Mouse (Mus musculus): ENCODE data around the gene Polr3b. TPM values are rescaled to one million over a fixed set of nuclear protein-coding genes. Genes with fewer than 3 reads are reported as not detected.

The Polr3b gene
- total RNA-seq, 1 experiment from 2014 or later = 26.8 TPM

DNA sequence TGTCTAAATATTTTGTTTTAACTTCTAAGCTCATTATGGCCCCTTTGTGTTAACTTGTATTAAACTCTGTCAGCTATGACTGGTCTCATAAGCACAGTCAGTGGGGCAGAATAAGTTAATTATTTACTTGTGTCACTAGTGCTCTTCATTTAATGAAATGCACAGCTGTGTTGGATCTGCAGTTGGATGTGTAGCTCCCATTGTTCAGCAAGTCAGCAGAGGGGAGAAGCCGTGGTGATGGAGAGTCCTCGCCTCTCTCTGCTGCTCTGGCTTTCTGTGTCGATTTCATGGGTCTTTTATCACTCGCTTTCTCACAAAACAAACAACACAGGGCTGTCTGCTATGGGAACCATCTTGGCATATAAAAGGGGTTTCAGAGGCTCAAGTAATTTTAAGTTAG lies 88.7 kb downstream of the Polr3b start:
- no peak for DNase-seq

DNA sequence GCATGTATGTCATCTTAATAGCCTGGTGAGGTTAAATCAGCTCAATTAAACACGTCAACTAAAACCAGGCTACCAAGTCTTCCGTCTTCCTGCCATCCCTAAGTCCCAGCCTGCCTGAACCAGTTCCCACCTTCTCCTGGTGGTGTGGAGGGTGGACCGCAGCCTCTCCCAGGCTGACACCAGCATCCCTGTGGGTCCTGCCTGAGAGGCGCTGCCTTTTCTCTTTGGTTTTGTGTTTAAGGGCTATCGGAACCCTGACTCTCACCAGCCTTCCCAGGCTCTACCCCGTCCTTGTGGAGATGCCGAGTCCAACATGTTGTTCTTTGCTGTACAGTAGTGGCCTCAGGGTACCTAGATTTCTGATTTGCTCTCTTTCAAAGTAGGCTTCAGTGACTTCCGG lies 89.4 kb downstream of the Polr3b start:
- DNase-seq = no peak

DNA sequence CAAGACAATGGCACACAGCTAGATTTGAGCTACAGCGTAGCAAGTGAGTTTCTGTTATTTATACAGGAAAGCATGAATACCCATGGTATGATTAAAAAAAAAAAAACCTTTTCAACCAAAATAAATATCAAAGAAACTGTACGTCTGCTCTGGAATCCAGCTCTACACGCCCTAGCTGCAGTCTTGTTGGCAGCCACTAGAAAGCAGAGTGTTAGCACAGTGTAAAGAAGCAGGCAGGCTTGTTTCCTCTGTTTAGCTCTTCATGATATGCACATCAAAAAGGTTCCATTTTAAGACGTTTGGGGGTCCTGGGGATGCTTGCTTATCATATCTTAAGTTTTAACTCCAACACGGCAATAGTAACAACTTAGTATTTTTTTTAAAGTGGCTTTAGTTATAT lies 89.8 kb downstream of the Polr3b start:
- DNase-seq = no peak

DNA sequence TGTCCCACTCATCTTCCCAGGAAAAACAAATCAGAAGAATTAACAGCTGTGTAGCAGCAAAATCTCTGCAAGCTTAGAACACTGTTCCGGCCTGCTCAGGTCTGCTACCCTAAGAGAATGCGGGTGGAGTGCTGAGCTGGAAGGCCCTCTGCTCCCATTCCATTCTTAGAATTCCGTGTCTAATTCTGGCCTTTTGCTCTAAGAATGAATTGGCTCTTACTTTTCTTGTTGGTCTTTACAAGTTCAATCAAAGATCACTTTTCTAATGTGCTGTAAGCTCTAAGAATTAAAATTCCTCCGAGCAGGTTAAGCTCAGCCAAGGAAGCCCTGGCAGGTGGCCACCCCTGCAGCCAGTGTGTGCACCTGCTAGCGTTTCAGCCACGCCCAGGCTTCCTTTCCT lies 90.4 kb downstream of the Polr3b start:
- no peak for DNase-seq

DNA sequence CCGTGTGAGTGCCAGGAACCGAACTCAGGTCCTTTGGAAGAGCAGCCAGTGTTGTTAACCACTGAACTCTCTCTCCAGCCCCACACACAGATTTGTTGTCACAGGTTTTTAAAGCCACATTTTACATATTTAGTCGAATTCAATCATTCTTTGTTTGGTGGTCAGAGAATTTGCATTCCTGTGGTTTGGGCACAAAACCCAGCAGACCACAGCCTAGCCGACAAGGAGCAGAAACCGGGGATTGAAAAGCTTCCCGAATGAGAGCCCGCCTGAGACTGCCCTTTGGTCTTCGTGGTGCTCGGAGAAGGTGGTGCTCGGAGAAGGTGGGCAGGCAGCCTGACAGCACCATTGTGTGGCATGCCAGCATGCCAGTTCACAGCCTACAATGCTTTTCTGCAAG lies 91.0 kb downstream of the Polr3b start:
- DNase-seq = no peak

DNA sequence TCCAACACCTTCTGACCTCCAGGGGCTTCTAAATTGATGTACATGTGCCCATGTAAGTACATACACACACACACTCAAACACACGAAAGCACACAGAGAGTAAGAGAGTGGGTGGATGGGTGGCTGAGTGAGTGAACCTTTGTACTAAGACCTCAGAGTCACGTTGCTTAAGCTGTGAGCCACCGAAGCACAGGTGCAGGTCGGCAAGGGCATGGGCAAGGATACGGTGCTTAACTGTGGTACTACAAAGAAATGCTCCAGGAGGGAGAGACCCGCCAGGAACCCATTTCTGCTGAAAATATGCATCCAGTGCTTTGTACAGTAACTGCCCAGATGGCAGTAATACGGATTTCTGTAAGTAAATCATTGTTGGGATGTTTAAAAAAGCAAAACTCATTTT lies 93.5 kb downstream of the Polr3b start:
- DNase-seq = no peak

DNA sequence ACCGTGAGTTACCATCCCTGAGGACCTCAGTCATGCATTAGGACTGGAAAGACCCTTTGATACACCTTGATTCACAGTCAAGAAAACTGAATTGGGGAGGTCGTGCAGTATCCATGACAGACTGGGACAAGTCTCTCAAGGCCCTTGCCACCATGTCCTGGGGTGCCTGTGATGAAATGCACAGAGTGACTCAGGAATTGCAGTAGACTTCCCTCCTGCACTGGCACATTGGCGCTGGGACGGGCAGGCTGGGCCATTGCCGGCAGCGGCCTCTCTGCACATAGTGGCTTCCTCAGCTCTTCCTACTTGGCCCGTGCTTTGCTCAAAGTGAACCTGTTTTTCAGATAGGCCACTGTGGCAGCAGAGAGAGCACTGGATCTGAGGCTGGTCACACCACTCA lies 94.5 kb downstream of the Polr3b start:
- DNase-seq = peak; percentile 45

DNA sequence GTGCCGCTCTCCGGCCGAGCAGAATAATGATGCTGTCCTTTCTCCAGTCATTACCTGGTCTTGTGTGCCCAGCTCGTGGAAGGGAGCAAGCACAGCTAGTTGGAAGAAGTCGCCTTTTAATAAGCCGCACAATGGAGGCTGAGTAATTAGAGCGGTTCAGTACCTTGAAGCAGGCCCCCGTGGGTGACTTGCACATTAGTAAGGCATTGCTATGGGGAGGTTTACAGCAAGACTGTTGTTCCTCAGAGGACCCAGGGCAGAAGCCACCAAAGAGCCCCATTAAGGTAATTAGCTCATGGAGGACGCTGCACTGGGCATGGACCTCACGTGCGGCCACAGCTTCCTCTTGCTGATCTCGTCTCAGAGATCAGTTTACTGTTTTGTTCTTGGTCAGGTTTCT lies 100.6 kb downstream of the Polr3b start:
- DNase-seq = no peak

DNA sequence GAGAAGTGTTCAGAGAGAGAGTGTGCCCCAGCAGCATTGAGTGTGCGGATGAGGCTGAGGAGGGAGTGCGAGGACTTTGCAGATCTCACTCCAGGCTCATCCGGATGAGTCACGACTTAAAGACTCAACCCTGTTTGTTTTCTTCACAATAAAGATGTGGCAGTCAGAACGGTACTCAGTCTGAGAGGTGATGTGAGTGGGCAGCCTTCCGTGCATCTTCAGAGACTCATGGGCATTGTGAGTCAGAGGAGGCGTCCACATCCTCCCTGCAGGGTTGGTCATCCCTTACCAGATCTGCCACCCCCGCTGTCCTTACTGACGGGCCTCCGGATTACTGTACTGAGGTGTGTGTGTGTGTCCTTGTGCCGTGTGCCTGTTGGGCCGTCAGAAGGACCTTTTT lies 104.9 kb downstream of the Polr3b start:
- peak; percentile 8 for DNase-seq

DNA sequence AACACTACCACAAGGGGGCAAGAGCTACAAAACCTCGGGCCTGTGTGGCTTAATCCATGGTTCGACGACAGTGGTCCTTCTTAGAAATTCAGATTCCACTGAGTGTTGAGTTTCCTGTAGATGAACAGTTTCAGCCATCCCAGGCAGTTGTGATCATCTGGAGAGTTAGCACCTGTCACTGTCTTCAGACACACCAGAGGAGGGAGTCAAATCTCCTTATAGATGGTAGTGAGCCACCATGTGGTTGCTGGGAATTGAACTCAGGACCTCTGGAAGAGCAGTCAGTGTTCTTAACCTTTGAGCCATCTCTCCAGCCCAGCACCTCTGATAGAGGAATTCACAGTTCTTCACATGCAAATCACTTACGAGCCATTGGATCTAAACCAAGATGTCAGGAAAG lies 105.7 kb downstream of the Polr3b start:
- DNase-seq = no peak

DNA sequence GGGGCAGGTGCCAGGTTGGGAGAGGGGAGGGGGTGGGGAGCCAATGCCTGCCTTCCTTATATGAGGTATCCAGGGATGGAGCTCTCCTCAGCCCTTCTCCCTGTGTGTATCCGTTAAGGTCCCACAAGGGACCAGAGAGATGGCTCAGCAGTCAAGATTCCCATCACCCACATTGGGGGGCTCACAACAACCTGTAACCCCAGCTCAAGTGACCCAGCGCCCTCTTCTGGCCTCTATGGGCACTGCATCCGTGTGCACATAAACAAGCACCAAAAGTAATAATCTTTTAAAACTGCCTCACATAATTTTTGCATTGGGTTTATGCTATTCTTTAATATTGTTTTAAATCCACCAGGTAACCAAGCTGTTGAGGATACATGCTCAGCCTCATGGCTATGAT lies 108.0 kb downstream of the Polr3b start:
- no peak for DNase-seq

DNA sequence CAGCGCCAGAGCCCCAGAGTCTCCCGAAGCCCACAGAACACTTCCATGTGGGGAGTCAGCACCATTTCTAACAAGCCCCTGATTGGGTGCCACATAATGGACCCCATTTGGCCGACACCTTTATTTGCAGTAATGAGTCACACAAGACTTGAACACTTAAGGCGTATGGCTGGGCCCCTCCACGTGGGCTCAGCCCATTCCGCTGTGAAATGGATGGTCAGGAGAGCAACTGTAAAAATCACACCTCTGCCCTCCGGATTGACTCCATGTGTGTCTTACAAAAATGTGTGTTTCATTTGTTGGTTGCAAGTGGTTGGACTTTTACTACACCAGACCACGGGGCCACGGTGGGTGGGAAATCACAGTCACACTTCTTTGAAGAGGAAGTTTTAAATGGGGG lies 108.9 kb downstream of the Polr3b start:
- DNase-seq = no peak

DNA sequence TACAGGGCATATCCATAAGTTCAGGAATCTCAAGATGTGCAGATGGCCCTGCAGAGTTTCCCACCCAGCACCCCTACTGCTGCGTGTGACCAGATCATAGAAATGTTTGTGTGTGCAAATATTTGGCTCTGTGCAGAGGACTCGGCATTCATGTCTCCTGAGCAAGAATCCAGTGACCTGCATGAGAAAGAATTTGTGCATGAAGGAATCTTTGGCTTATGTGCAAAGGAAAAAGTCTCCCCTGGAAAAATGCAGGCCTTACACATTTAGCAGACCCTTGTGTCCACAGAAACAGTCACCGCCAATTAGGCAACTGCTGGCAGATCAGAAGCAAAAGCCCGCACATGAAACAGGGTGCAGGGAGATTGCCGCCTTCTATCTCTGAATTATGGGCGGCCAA lies 111.4 kb downstream of the Polr3b start:
- no peak for DNase-seq

DNA sequence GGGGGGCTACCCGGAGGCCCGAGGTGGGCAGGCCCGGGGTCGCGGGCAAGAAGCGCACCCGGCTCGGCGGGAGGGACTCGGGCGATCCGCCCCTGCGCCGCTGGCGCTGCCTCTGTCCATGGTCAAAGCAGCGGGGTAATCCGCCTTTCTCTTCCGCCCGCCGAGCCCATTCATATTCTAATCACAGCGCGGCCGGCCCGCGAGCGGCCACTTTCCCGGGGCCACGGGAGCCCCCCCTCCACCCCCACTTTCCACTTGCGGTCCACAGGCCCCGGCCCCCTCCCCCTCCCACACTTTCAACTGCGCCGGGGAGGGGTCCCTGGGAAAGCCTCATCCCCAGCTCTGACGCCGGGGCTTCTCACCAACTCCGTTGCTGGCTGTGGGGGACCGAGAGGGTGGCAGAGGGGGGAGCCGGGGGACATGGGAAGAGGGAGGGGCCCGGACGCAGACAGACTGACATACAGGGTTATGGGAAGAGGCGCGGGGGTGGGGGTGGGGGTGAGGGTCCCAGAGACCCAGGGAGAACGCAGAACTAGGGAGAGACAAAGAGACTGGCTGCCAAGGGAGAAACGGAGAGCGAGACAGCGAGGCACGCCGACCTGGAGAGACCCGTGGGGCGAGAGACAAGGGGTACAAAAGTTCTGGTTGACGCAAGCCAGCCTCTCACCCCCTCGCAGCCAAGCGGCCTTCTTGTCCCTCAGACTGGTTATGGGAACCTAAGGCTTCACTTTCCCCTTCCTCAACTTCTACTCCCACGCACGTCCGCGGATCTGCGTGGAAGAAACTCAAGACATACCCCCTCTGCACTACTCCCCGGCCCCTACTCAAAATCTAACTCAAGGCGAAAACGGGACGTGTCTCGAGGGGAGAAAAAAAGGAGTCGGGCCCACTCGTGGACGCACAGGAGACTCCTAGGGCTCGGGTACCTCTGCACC lies 133.0 kb downstream of the Polr3b start:
- DNase-seq = peak; percentile 58

DNA sequence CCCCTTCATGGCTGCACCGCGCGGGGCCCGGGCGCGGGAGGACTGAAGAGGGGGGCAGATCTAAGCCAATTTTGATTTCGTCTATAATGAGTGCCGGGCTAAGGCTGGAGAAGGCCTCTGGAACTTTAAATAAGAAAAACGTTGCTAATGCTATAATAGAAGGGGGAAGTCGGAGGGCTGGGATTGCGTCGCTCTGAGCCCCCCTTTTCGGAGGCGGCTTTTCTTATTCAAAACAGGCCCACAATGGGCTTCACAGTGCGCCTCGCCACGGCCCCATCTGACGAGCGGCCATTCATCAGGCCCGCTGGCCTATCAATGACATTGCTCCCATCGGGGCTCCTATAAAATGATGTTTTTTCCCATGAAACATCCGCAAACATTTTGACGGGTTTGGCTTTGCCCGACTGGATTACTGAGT lies 133.7 kb downstream of the Polr3b start, which contains the start of gene Rfx4:
TSS of gene Rfx4 (plus strand) at position 277 of the 418 bp plus-strand sequence.
- no peak for DNase-seq

DNA sequence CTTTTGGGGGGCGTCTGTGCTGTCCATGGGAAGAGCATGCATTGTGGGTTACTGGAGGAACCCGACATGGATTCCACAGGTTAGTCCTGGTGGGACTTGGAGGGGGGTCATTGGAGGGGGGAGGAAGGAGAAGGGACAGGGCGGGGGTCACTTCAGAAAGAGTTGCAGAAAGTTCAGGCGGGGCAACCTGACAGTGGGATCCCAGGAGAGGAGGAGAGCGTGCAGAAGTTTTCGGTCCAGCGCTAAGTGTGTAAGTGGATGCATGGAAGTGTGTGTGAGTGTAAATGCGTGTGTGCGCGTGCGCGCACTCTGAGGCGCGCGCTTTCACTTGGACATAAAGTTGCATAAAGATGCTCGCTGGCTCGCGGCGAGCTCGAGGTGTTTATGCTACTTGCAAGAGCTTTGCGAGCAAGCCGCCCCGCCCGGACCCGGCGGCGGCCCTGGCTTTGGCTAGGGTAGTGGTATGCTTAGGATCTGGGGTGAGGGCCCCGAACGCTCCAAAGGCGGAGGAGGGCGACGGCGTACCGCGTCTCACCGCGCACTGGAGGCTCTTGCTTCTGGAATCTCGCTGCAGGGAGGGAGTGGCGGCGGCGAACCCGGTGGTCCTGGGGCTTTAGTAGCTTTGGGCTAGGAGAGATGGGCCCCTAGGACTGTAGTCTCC lies 134.5 kb downstream of the Polr3b start:
- peak; percentile 16 for DNase-seq

DNA sequence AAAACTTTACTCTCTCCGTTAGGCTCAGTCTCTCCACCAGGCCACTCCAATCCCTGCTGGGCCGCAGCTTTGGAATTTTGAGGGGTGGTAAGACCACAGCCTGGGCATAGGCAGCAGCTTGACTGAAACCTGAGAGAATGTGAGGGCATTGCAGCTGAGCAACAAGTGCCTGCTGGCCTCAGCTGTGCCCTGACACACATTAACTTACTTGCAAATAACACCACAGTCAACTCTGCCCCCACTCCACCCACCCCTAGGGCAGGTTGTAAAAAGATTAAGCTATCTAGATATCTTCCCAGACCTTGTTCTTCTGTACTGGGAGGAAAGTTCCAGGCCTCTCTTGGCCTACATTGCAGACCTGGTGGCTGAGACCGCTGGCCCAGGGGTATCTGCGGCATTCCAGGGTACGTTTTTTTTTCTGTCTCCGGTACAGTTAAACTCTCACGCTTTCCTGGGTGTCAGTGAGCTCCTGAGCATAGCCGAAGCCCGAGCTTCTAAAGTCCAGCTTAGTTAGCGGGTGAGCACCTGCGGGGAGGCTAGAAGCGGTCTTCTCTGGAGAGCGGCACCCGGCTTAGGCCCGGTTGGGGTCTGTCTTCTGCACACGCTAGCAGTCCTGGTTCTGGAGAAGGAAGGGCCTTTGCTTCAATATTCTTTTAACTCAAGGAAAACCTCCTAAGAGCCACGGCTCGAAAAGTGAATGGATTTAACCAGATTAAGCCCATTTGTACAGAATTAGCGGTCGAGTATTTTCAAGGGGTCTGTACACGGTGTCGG lies 135.5 kb downstream of the Polr3b start:
- DNase-seq = no peak

DNA sequence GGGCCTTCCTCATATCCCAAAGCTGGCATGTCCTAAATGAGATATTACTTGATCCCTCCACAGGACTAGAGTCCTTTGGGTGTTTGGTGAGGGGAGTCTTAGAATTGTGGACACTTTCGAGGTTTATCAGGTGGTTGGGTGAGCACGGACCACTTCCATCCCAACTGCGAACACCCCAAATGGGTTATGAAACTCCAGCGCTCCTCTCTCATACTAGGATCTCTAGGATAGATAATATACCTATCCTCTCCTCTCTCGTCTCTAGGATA lies 136.0 kb downstream of the Polr3b start:
- DNase-seq = no peak

DNA sequence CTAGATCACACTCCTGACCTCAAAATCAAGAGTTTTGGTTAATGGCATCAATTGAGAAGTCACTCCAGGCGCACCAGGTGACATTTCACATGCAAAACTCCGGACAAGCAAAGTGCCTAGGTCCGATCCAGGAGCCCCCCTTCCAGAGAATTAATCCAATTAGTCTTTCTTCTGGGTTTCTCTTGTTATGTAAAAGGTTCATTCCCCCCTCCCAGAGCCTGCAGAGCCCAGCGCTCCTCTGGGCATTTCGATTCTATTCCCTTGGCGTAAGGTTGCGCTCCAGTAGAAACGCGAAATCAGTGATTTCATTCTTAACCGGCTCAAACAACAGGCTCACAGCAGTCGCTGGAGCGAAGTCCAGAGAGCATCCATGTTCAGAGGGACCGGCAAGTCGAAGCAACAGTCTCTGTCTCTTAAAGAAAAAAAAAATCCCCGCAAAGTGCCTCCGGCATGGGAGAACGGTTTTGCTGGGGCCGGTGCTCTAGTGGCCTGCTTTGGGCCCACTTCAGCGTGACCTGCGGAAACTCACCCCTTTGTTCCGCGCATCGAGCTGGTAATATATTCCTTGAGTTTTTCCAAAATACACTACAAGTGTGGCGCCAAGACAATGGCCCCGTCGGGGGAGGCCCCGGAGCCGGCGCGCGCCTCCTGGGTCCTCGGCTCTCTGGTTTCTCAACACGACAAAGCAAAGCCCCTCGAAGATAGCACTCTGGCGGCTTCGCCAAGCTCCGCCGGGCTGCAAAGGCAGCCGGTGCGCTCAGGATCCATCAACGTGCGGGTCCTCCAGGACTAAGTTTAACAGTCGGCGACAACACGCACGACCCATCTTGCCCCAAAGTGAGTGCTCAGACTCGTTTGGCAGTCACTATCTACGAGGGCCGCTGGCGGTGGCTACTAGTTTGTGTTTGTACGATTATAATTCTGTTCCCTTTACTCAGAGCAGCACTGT lies 136.7 kb downstream of the Polr3b start:
- DNase-seq = no peak

DNA sequence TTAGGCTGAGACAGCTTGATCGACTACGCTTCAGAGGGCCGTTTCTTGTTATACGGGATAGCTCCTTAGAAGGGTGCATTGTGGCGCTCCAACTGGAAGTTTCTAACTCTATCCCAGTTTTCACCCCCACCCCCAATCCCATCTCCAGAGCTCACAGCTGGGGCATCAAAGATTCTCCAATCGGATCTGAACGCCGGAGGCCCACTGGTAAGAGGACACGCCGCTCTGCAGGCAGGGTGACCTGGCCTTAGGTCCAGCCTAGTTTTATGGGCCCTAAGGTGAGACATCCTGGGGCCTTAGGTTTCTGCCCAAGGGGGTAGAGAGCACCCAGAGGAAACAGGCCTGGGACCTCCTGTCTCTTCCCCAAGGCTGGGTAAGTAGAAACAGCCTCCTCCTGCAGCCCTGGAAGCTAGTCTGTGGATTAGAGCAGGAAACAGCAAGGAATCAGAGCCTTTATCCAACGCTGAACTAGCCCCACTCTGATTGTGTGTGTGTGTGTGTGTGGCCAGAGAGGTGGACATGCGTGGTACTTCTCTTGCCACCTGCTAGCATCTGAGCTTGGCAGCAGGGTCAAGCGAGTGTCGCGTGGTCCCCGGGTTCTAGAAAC lies 137.5 kb downstream of the Polr3b start:
- no peak for DNase-seq
